Mouse (Mus musculus) C2C12 (cell line): ENCODE results near the gene Ankrd52. TPM values are rescaled to one million over a fixed set of nuclear protein-coding genes. Genes with fewer than 3 reads are reported as not detected.
A peak's percentile ranks its signal among the peaks of the same experiment; 100 is the strongest.

ENCODE experiments used
- H3K27me3 ChIP-seq: one replicate; pipeline ENCODE4 v1.6.1; 2011; ENCODE audit not compliant: control insufficient read depth, insufficient read depth, insufficient read length
- H3K36me3 ChIP-seq: one replicate; pipeline ENCODE4 v1.6.1; 2011; ENCODE audit not compliant: control insufficient read depth, insufficient read depth
- H3K4me3 ChIP-seq: one replicate; pipeline ENCODE4 v1.5.1; 2011; ENCODE audit warnings: mild to moderate bottlenecking, control low read depth; ENCODE audit not compliant: poor library complexity, insufficient read depth, severe bottlenecking
- H3K79me2 ChIP-seq: one replicate; pipeline ENCODE4 v1.6.1; 2011; ENCODE audit not compliant: control insufficient read depth, insufficient read depth
- H3K79me3 ChIP-seq: one replicate; pipeline ENCODE4 v1.6.1; 2011; ENCODE audit warnings: low read depth, control low read depth
- H3ac ChIP-seq: one replicate; pipeline ENCODE3; 2011; ENCODE audit warnings: low read depth; ENCODE audit not compliant: control insufficient read depth, insufficient read length
- CEBPB ChIP-seq: IDR thresholded peaks from one replicate; pipeline ENCODE4 v1.6.1; 2011; ENCODE audit warnings: low read depth, mild to moderate bottlenecking, control low read depth, moderate library complexity
- CTCF ChIP-seq: IDR thresholded peaks from one replicate; pipeline ENCODE4 v1.5.1; 2011; ENCODE audit not compliant: control insufficient read depth, insufficient read depth, insufficient read length
- FOSL1 ChIP-seq: IDR thresholded peaks from one replicate; pipeline ENCODE4 v1.8.0; 2011; ENCODE audit warnings: mild to moderate bottlenecking, low read length; ENCODE audit not compliant: poor library complexity, insufficient read depth, severe bottlenecking
- MAX ChIP-seq: IDR thresholded peaks from one replicate; pipeline ENCODE4 v1.6.1; 2011; ENCODE audit warnings: mild to moderate bottlenecking, control low read depth
- MYOD1 ChIP-seq: IDR thresholded peaks from one replicate; pipeline ENCODE4 v1.6.1; 2011; ENCODE audit warnings: low read depth; ENCODE audit not compliant: control insufficient read depth, insufficient read length
- MYOG ChIP-seq: IDR thresholded peaks from one replicate; pipeline ENCODE4 v1.6.1; 2011; ENCODE audit not compliant: control insufficient read depth, insufficient read length; ENCODE audit errors: extremely low read depth
- USF1 ChIP-seq: IDR thresholded peaks from one replicate; pipeline ENCODE4 v1.6.1; 2011; ENCODE audit warnings: low read depth, mild to moderate bottlenecking, control low read depth, moderate library complexity
- polyA plus RNA-seq: library from polyadenylated mRNA; unstranded; fragments of >200 nt; fragmentation: generic; extraction: Trizol; gene quantifications from one replicate; pipeline ENCODE4 v1.2.1, GENCODE M21; 2012; ENCODE audit warnings: missing spikeins

Gene Ankrd52
- polyA plus RNA-seq, 1 experiment = 35.9 TPM

- H3K79me3 ChIP-seq = no peaks in the 10 kb centered on the region
- H3K36me3 ChIP-seq = no peaks in the 10 kb centered on the region
- no peak for TF ChIP-seq MYOG
- no peak for TF ChIP-seq MYOD1
- TF ChIP-seq CEBPB = no peak
- no peak for TF ChIP-seq MAX
- H3K4me3 ChIP-seq = no peak overlapping the region
- peaks cover 2% of the 10 kb centered on the region for H3K79me2 ChIP-seq
- no peak overlapping the region for H3ac ChIP-seq
- H3K27me3 ChIP-seq = no peaks in the 10 kb centered on the region
These were observed 4.8 kb upstream of the Ankrd52 start for GRCm38 (mm10) chr10:128372142-128372541.

GRCm38 (mm10) chr10:128372989-128373748, 3.7 kb upstream of the Ankrd52 start:
- Histone ChIP-seq H3K79me3 (peaks cover 8% of the 10 kb centered on the region), H3ac (no peak overlapping the region), H3K27me3 (no peaks in the 10 kb centered on the region), H3K4me3 (no peak overlapping the region), H3K79me2 (peaks cover 12% of the 10 kb centered on the region), H3K36me3 (peaks cover 1% of the 10 kb centered on the region)
- TF ChIP-seq USF1 (peak; percentile 32), CEBPB (no peak)

GRCm38 (mm10) chr10:128374393-128374792, 2.5 kb upstream of the Ankrd52 start:
- Histone ChIP-seq H3K79me2 (peaks cover 24% of the 10 kb centered on the region), H3K36me3 (peaks cover 14% of the 10 kb centered on the region), H3ac (no peak overlapping the region), H3K4me3 (no peak overlapping the region), H3K27me3 (no peaks in the 10 kb centered on the region), H3K79me3 (peaks cover 16% of the 10 kb centered on the region)
- no peak for TF ChIP-seq MYOG
- TF ChIP-seq CTCF = no peak
- TF ChIP-seq FOSL1 = no peak
- no peak for TF ChIP-seq MAX

GRCm38 (mm10) chr10:128376099-128376454, 838 bp upstream of the Ankrd52 start:
- Histone ChIP-seq H3ac (peak overlapping the region; percentile 99), H3K79me3 (peaks cover 19% of the 10 kb centered on the region), H3K27me3 (no peaks in the 10 kb centered on the region), H3K4me3 (peak overlapping the region; percentile 95), H3K36me3 (peaks cover 30% of the 10 kb centered on the region), H3K79me2 (peaks cover 40% of the 10 kb centered on the region)
- TF ChIP-seq CEBPB (no peak), FOSL1 (no peak), MYOG (no peak), CTCF (no peak), MYOD1 (no peak), MAX (no peak)

- peaks cover 43% of the 10 kb centered on the region for H3K36me3 ChIP-seq
- H3K79me2 ChIP-seq = peaks cover 40% of the 10 kb centered on the region
These were observed 466 bp downstream of the Ankrd52 start for GRCm38 (mm10) chr10:128377222-128377939.

GRCm38 (mm10) chr10:128377940-128378448, 1.1 kb downstream of the Ankrd52 start:
- peaks cover 40% of the 10 kb centered on the region for H3K79me2 ChIP-seq
- H3K27me3 ChIP-seq = no peaks in the 10 kb centered on the region
- peaks cover 49% of the 10 kb centered on the region for H3K36me3 ChIP-seq
- no peak for TF ChIP-seq MAX
- TF ChIP-seq MYOG = no peak
- TF ChIP-seq CEBPB = no peak
- no peak for TF ChIP-seq CTCF
- no peak for TF ChIP-seq MYOD1
- TF ChIP-seq FOSL1 = no peak
- no peak for TF ChIP-seq USF1
- H3ac ChIP-seq = peak overlapping the region; percentile 99
- peaks cover 19% of the 10 kb centered on the region for H3K79me3 ChIP-seq
- peak overlapping the region; percentile 95 for H3K4me3 ChIP-seq

More at GRCm38 (mm10) chr10:128377222-128377939, 466 bp downstream of the Ankrd52 start:
- no peak for TF ChIP-seq MYOD1
- TF ChIP-seq USF1 = no peak
- no peak for TF ChIP-seq MAX
- TF ChIP-seq CEBPB = no peak
- TF ChIP-seq MYOG = no peak
- no peak for TF ChIP-seq CTCF
- TF ChIP-seq FOSL1 = no peak
- Histone ChIP-seq H3K27me3 (no peaks in the 10 kb centered on the region), H3K4me3 (peak overlapping the region; percentile 95), H3ac (peak overlapping the region; percentile 99), H3K79me3 (peaks cover 19% of the 10 kb centered on the region)
